Mouse (Mus musculus) bone marrow, adult 2 months (tissue): ENCODE measurements around the gene Gm5089. TPM values are rescaled to one million over a fixed set of nuclear protein-coding genes. Genes with fewer than 3 reads are reported as not detected.

ENCODE experiments used
- H3K27ac ChIP-seq: fragments of 200-500 bp; 2 replicates; pipeline ENCODE4 v1.5.1; 2012; ENCODE audit warnings: low read depth, mild to moderate bottlenecking, control low read depth, inconsistent platforms, low read length; ENCODE audit not compliant: control insufficient read depth, poor library complexity, insufficient read depth
- H3K4me1 ChIP-seq: fragments of 200-500 bp; 2 replicates; pipeline ENCODE4 v1.6.1; 2011; ENCODE audit warnings: low read length; ENCODE audit not compliant: control insufficient read depth, insufficient read depth
- H3K4me3 ChIP-seq: fragments of 200-500 bp; replicated peaks from 2 replicates; pipeline ENCODE3; 2011; ENCODE audit warnings: mild to moderate bottlenecking, low read depth, low read length, control low read depth; ENCODE audit not compliant: control insufficient read depth
- CTCF ChIP-seq: fragments of 200-500 bp; IDR thresholded peaks from 2 replicates; pipeline ENCODE4 v1.5.1; 2011; ENCODE audit warnings: low read length, control low read depth; ENCODE audit not compliant: control insufficient read depth, insufficient read depth
- POLR2A ChIP-seq: fragments of 200-500 bp; IDR thresholded peaks from 2 replicates; pipeline ENCODE4 v1.6.1; 2011; ENCODE audit warnings: low read depth, mild to moderate bottlenecking, control low read depth, low read length, borderline replicate concordance; ENCODE audit not compliant: control insufficient read depth
- WGBS: fragments of 180-500 bp; shearing (Covaris S2); methylation state at CpG from one replicate; pipeline ENCODE4 v1.1.7; 2018; 5-methylcytosine and 5-hydroxymethylcytosine counted together
- polyA plus RNA-seq: library from polyadenylated mRNA; stranded (reverse); fragments of >200 nt; gene quantifications from 2 replicates; pipeline ENCODE4 v1.2.4, GENCODE M21; 2011; ENCODE audit warnings: low replicate concordance; ENCODE audit not compliant: missing spikeins, insufficient read depth, insufficient read length

Gene Gm5089
- polyA plus RNA-seq, 1 experiment = not detected

DNA sequence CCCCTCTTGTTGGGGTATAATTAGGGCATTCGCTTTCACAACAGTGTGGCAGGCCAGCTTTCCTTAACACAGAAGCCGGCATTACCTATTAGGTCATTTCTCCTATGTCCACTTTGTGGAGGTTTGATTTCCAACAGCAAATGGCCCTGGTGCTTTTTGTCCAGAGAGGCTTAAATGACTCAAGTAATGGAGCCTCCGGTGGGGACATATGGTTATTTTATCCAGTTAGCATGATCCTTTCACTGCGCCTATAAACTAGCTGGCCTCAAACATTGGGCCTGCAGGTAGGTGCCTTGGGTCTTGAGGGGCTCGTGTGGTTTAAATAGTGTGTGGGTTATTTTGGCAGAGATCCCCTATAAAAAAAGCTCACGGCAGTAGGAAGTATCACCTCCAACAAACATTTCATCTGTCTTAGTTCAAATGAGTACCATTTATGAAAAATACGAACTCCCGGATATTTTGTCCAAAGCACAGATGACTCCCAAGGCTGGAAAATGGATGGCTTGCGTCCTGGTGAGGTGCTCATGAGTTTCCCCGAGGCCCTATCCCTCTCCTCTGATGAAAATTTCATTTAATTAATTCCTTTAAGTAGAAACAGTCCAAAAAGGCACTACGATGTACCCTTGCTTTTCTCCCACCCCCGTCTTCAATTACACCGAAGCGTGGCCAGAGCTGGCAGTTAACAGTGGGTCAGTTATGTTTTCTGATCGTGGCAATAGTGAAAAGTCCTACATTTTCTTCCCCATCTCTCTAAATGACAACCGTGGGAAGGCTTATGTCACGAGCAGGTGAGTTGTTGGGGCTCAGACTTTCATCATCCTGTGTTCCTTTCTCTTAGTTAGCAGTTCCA lies 64.4 kb downstream of the Gm5089 start:
- Histone ChIP-seq H3K4me1 (no peaks in the 10 kb centered on the region), H3K4me3 (no peak overlapping the region), H3K27ac (no peak overlapping the region)
- 84% methylated on average over 17 of the region's 17 CpGs for WGBS
- TF ChIP-seq POLR2A (no peak), CTCF (no peak)

DNA sequence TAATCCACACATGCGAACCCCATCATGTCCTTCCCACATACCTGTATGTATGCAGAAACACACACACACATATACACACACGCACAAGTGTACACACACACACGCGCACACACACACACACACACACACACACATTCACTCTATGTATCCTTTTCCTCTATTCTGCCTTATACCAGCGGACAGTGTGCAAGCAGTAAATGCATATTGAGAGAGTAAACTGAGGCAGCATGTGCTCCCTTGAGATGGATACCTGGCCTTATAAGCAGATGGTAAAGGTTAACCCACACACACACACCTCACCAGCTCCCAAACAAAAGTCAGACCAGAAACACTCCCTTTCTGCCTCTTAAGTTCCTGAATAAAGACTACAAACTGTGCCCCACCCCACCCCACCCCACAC lies 65.2 kb downstream of the Gm5089 start:
- Histone ChIP-seq H3K4me1 (no peaks in the 10 kb centered on the region), H3K27ac (no peak overlapping the region), H3K4me3 (no peak overlapping the region)
- no peak for TF ChIP-seq POLR2A
- no peak for TF ChIP-seq CTCF
- 86% methylated on average over 5 of the region's 5 CpGs for WGBS

- TF ChIP-seq CTCF (no peak), POLR2A (no peak)
- 79% methylated on average over 3 of the region's 3 CpGs for WGBS
- no peaks in the 10 kb centered on the region for H3K4me1 ChIP-seq
- no peak overlapping the region for H3K4me3 ChIP-seq
- no peak overlapping the region for H3K27ac ChIP-seq
Observed at GRCm38 (mm10) chr14:122385238-122385534, 65.7 kb downstream of the Gm5089 start.

Other genes with a start within 250 kb of the Gm5089 start
- gene Zic5, start 14.6 kb upstream of the Gm5089 start, polyA plus RNA-seq = 0.72 TPM in 1 of 2 replicates, not detected in the other
- 2.7 TPM in 1 of 2 replicates, not detected in the other for gene Zic2, start 24.3 kb upstream of the Gm5089 start, polyA plus RNA-seq
- not detected in 2 replicates for gene Gm10837, start 39.5 kb upstream of the Gm5089 start, polyA plus RNA-seq
- gene Pcca, start 83.2 kb upstream of the Gm5089 start, polyA plus RNA-seq = 7.7 and 24.8 TPM in 2 replicates